Mouse (Mus musculus) G1E (cell line): Measurements from ENCODE around the gene Bsdc1. TPM values are rescaled to one million over a fixed set of nuclear protein-coding genes. Genes with fewer than 3 reads are reported as not detected.

Source experiments
- ATAC-seq: 2 replicates; pipeline ENCODE4 v1.8.0; 2016; ENCODE audit warnings: mild to moderate bottlenecking; ENCODE audit not compliant: insufficient number of reproducible peaks, poor library complexity, low FRiP score, severe bottlenecking; ENCODE audit errors: extremely low read depth
- DNase-seq: peaks from one replicate; pipeline ENCODE4 v3.0.0; 2012; ENCODE audit warnings: low spot score
- H3K27me3 ChIP-seq: 2 replicates; pipeline ENCODE4 v1.6.1; 2012; ENCODE audit warnings: mild to moderate bottlenecking, low read length, inconsistent platforms; ENCODE audit not compliant: insufficient read depth
- H3K36me3 ChIP-seq: replicated peaks from 2 replicates; pipeline ENCODE3; 2012; ENCODE audit warnings: mild to moderate bottlenecking, inconsistent platforms
- H3K4me1 ChIP-seq: 2 replicates; pipeline ENCODE4 v1.6.1; 2012; ENCODE audit warnings: low read depth, low read length, inconsistent platforms, mixed read lengths; ENCODE audit not compliant: insufficient read depth
- H3K4me3 ChIP-seq: 2 replicates; pipeline ENCODE4 v1.5.1; 2012; ENCODE audit warnings: low read depth, mild to moderate bottlenecking, inconsistent platforms, low read length, moderate library complexity, mixed read lengths
- H3K9me3 ChIP-seq: replicated peaks from 2 replicates; pipeline ENCODE4 v1.6.1; 2012; ENCODE audit warnings: inconsistent platforms
- CTCF ChIP-seq: IDR thresholded peaks from 2 replicates; pipeline ENCODE4 v1.5.1; 2012; ENCODE audit warnings: low read depth, low read length, inconsistent platforms, mixed read lengths
- GATA1 ChIP-seq: IDR thresholded peaks from 2 replicates; pipeline ENCODE4 v1.6.1; 2012; ENCODE audit warnings: borderline replicate concordance, low read length, inconsistent platforms, mixed read lengths
- GATA2 ChIP-seq: IDR thresholded peaks from 2 replicates; pipeline ENCODE4 v1.6.1; 2012; ENCODE audit warnings: low read depth, low read length, inconsistent platforms, borderline replicate concordance
- POLR2AphosphoS5 ChIP-seq: IDR thresholded peaks from 2 replicates; pipeline ENCODE4 v1.6.1; 2012; ENCODE audit warnings: low read depth, low read length, inconsistent platforms; ENCODE audit not compliant: insufficient replicate concordance
- TAL1 ChIP-seq: conservative IDR thresholded peaks from 2 replicates; pipeline ENCODE4 v1.6.1; 2012; ENCODE audit warnings: low read depth, low read length, inconsistent platforms, mixed read lengths
- polyA plus RNA-seq: library from polyadenylated mRNA; stranded (reverse); fragments of >175 nt; gene quantifications from 2 replicates; pipeline ENCODE4 v1.2.3, GENCODE M21; 2012
- total RNA-seq, 2 experiments: library from RNA; stranded (forward) in 1 of 2; stranded (reverse) in 1 of 2; fragments of 200-1000 nt in 1 of 2; fragments of >200 nt in 1 of 2; fragmentation: Nextera tagmentation in 1 of 2; gene quantifications; 2 replicates each; pipeline ENCODE4 v1.2.3; 2014 to 2017

Gene Bsdc1
- total and polyA plus RNA-seq, 3 experiments = 28.4 to 91.3 (median 34.8) TPM

GRCm38 (mm10) chr4:129464286-129464815 is 3.0 kb downstream of the Bsdc1 start:
- Histone ChIP-seq H3K9me3 (no peaks in the 10 kb centered on the region), H3K27me3 (no peaks in the 10 kb centered on the region), H3K4me3 (no peak overlapping the region), H3K36me3 (peaks cover 65% of the 10 kb centered on the region), H3K4me1 (peaks cover 35% of the 10 kb centered on the region)
- DNase-seq = no peak
- no peak for ATAC-seq
- TF ChIP-seq GATA1 (no peak), POLR2AphosphoS5 (no peak), CTCF (no peak), TAL1 (no peak), GATA2 (no peak)

GRCm38 (mm10) chr4:129476047-129476446 is 14.7 kb downstream of the Bsdc1 start:
- Histone ChIP-seq H3K36me3 (peaks cover 90% of the 10 kb centered on the region), H3K4me3 (no peak overlapping the region), H3K9me3 (no peaks in the 10 kb centered on the region), H3K4me1 (0 out of 2 replicates have a peak, but pooled peaks cover 2% of the 10 kb centered on the region), H3K27me3 (no peaks in the 10 kb centered on the region)
- DNase-seq (no peak), ATAC-seq (no peak)
- no peak for TF ChIP-seq CTCF
- TF ChIP-seq POLR2AphosphoS5 = no peak
- TF ChIP-seq TAL1 = no peak
- TF ChIP-seq GATA1 = no peak
- no peak for TF ChIP-seq GATA2

DNA sequence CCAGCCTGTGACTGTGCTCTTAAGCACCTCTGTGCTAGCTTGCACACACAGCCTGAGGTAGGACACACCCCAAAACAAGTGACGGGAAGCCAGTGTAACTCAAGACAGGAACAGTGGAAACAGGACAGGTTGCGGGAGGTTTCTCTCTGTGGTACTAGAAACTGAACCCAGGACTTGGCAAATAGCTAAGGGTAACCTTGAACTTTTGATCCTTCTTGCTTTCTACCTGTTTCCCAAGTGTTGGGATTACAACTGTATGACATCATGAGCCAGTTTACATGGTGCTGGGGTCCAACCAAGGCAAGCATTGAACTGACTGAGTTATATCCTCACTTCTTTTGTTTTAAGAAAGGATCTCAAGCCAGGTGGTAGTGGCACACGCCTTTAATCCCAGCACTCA is 18.5 kb downstream of the Bsdc1 start:
- no peak for ATAC-seq
- H3K4me1 ChIP-seq = no peaks in the 10 kb centered on the region
- DNase-seq = no peak
- no peak overlapping the region for H3K4me3 ChIP-seq
- peaks cover 92% of the 10 kb centered on the region for H3K36me3 ChIP-seq
- no peak for TF ChIP-seq GATA1
- no peak for TF ChIP-seq POLR2AphosphoS5
- TF ChIP-seq GATA2 = no peak
- no peak for TF ChIP-seq CTCF
- no peak for TF ChIP-seq TAL1
- H3K9me3 ChIP-seq = no peaks in the 10 kb centered on the region
- H3K27me3 ChIP-seq = no peaks in the 10 kb centered on the region

DNA sequence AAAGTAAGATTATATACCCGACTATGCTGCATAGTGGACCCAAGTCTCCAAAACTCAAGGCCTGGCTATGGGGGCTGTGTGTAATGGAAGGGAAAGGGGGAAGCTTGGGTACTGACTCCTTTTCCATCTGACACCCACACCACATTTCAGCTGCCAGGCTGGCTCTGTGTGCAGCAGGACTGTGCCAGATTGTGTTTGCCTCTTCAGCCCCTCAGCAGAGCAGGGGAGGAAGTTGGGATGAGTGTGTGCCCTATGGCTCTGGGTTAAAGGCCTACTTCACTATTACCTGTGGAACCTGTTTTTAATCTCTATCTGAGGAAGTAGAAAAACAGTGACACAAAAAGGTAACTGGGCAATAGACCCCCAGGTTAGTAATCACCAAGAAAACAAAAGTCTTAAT is 19.7 kb downstream of the Bsdc1 start:
- no peaks in the 10 kb centered on the region for H3K9me3 ChIP-seq
- no peaks in the 10 kb centered on the region for H3K4me1 ChIP-seq
- DNase-seq = no peak
- H3K4me3 ChIP-seq = no peak overlapping the region
- no peak for TF ChIP-seq POLR2AphosphoS5
- no peak for TF ChIP-seq TAL1
- TF ChIP-seq CTCF = no peak
- no peak for TF ChIP-seq GATA2
- TF ChIP-seq GATA1 = no peak
- ATAC-seq = no peak
- H3K27me3 ChIP-seq = no peaks in the 10 kb centered on the region
- H3K36me3 ChIP-seq = peaks cover 95% of the 10 kb centered on the region

DNA sequence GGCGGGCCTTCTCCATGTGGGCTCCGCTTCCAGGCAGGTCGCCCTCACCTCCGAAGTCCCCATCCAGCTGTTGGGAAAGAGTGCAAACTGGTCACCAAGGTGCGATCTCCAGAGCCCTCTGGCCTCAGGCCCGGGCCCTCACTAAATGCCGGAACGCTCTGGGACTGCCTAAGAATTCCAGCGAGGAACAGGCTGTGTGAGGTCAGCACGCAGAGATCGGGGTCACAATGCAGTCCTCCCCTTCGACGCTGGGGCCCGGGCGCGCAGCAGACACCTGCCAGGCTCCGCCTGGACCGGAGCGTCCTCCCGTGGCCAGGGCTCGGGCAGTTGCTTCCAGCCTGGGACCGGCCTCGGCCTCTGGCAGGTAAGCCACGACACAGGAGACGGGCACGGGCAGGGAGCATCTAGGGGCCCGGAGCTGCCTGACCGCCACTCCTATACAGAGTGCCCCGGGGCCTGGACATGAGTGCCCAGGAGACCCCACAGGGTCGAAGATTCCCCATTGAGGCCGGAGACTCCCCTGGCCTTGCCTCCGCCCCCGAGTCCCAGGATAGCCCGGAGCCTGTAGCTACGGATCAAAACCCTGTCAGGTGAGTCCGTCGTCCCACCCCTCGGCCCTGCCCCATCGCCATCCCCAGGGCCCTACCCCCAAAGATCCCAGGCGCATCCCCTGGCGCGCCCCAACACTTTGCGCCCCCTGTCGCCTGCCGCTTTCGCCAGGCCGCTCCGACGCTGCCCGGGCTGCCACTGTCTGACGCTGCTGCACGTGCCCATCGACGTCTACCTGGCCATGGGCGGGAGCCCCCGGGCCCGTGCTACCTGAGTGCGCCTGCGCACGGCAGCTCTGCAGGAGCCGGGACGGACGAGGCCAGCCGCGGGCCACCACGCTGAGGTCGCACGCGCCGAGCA is 29.8 kb downstream of the Bsdc1 start, which contains the start of the genes Tssk3 and Fam229a:
TSS of gene Tssk3 (minus strand) at position 51 of the 909 bp plus-strand sequence.
TSS of gene Fam229a (plus strand) at position 219 of the 909 bp plus-strand sequence.
- no peaks in the 10 kb centered on the region for H3K9me3 ChIP-seq
- no peak within 1 kb of the TSS for H3K4me3 ChIP-seq
- TF ChIP-seq POLR2AphosphoS5 (no peak), TAL1 (no peak), GATA2 (no peak), GATA1 (no peak), CTCF (no peak)
- DNase-seq = no peak
- H3K27me3 ChIP-seq = peaks cover 17% of the 10 kb centered on the region
- ATAC-seq = no peak
- peaks cover 32% of the 10 kb centered on the region for H3K36me3 ChIP-seq
- peaks cover 10% of the 10 kb centered on the region for H3K4me1 ChIP-seq

GRCm38 (mm10) chr4:129494681-129495080 is 33.3 kb downstream of the Bsdc1 start:
- DNase-seq (no peak), ATAC-seq (no peak)
- TF ChIP-seq GATA2 (no peak), TAL1 (no peak), POLR2AphosphoS5 (no peak), CTCF (no peak), GATA1 (no peak)
- Histone ChIP-seq H3K27me3 (peaks cover 46% of the 10 kb centered on the region), H3K9me3 (no peaks in the 10 kb centered on the region), H3K4me3 (no peak overlapping the region), H3K36me3 (no peaks in the 10 kb centered on the region), H3K4me1 (peaks cover 19% of the 10 kb centered on the region)
